Mouse (Mus musculus) heart, postnatal 0 days (tissue): ENCODE measurements around the gene Slc2a3.

Experiments
- CTCF ChIP-seq: IDR thresholded peaks from 2 replicates; pipeline ENCODE4 v1.5.1; 2016; ENCODE audit warnings: antibody characterized with exemption, control low read depth, low read depth
- EP300 ChIP-seq: IDR thresholded peaks from 2 replicates; pipeline ENCODE4 v1.6.1; 2016; ENCODE audit warnings: antibody characterized with exemption, low read depth

DNA sequence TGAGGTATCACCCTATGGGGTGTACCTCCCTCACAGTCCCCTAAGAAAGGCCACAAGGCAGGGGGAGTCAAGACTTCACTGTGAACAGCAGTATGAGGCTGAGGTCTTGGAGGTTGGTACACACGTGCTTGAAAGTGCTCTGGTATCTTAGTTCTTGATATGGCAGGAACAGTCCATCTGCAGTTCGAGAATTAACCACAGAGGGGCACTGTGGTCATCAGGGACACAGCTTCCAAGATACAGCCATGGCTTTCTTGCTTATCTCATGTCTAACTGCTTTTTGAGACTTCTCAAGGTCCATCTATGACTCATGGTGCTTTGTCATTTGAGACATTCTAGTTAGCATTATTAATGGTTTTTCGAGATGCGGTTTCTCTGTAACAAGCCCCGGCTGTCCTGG lies 3.0 kb upstream of the Slc2a3 start:
- peak; percentile 76 for TF ChIP-seq CTCF
- no peak for TF ChIP-seq EP300
